Mouse (Mus musculus) embryonic fibroblast, embryonic 13.5 days (primary cell): Measurements from ENCODE around the gene Edem2.

Experiments used
- CTCF ChIP-seq: IDR thresholded peaks from 2 replicates; pipeline ENCODE4 v1.5.1; 2011; ENCODE audit warnings: mild to moderate bottlenecking, control low read depth, low read length, moderate library complexity, borderline replicate concordance; ENCODE audit not compliant: insufficient read depth
- POLR2A ChIP-seq: IDR thresholded peaks from 2 replicates; pipeline ENCODE4 v1.6.1; 2011; ENCODE audit warnings: low read depth, mild to moderate bottlenecking, control low read depth, low read length, moderate library complexity

DNA sequence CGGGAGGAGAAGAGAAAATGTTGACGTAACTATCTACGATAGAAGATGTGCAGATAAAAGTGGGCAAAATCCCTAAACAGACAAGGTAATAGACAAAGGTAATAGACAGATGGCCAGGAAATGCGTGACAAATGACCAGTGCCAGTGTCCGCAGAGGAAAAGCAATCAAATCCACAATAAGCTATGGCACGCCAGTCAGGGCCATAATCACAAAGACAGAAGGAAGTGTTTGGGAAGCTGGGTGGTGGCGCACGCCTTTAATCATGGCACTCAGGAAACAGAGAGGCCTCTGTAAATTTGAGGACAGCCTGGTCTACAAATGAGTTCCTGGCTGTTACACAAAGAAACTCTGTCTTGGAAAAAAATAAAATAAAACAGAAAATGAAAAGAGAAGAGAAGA is 48.1 kb downstream of the Edem2 start:
- TF ChIP-seq CTCF (no peak), POLR2A (no peak)
